Mouse (Mus musculus) limb, embryonic 11.5 days (tissue): ENCODE measurements around the gene Myh7b. TPM values are rescaled to one million over a fixed set of nuclear protein-coding genes. Genes with fewer than 3 reads are reported as not detected.

ENCODE experiments used
- ATAC-seq: fragments of 200-750 bp; cut with Nextera tagmentation; 2 replicates; pipeline ENCODE4 v1.8.0; 2017; ENCODE audit warnings: low read depth; ENCODE audit not compliant: insufficient number of reproducible peaks, low FRiP score, low TSS enrichment
- DNase-seq: peaks from one replicate; pipeline ENCODE4 v3.0.0-alpha.2; 2015; ENCODE audit warnings: low spot score
- H3K27ac ChIP-seq: fragments of 300-500 bp; sonication (generic); replicated peaks from 2 replicates; pipeline ENCODE4 v1.5.1; 2014; ENCODE audit warnings: low read depth, mild to moderate bottlenecking, low read length
- H3K27me3 ChIP-seq: fragments of 300-500 bp; sonication (generic); 2 replicates; pipeline ENCODE4 v1.6.1; 2014; ENCODE audit warnings: mild to moderate bottlenecking, low read length, mixed read lengths; ENCODE audit not compliant: control insufficient read depth, insufficient read depth
- H3K36me3 ChIP-seq: fragments of 300-500 bp; sonication (generic); 2 replicates; pipeline ENCODE4 v1.6.1; 2014; ENCODE audit warnings: mild to moderate bottlenecking, low read length, moderate library complexity, mixed read lengths; ENCODE audit not compliant: control insufficient read depth, insufficient read depth
- H3K4me1 ChIP-seq: fragments of 300-500 bp; sonication (generic); 2 replicates; pipeline ENCODE4 v1.6.1; 2014; ENCODE audit warnings: low read length, mixed read lengths; ENCODE audit not compliant: control insufficient read depth, insufficient read depth
- H3K4me2 ChIP-seq: fragments of 300-500 bp; sonication (generic); 2 replicates; pipeline ENCODE4 v1.6.1; 2014; ENCODE audit warnings: low read depth, mild to moderate bottlenecking, moderate library complexity; ENCODE audit not compliant: severe bottlenecking
- H3K4me3 ChIP-seq: fragments of 300-500 bp; sonication (generic); 2 replicates; pipeline ENCODE4 v1.5.1; 2014; ENCODE audit warnings: low read depth, low read length
- H3K9ac ChIP-seq: fragments of 300-500 bp; sonication (generic); 2 replicates; pipeline ENCODE4 v1.6.1; 2014; ENCODE audit warnings: mild to moderate bottlenecking, low read length
- H3K9me3 ChIP-seq: fragments of 300-500 bp; sonication (generic); 2 replicates; pipeline ENCODE4 v1.6.1; 2016; ENCODE audit warnings: low read length; ENCODE audit not compliant: control insufficient read depth
- WGBS: fragments of 180-500 bp; shearing (Covaris S2); extraction: QIAGEN DNeasy Blood & Tissue Kit; methylation state at CpG from one replicate; pipeline ENCODE4 v1.1.7; 2014; 5-methylcytosine and 5-hydroxymethylcytosine counted together
- polyA plus RNA-seq: library from polyadenylated mRNA; unstranded; fragments of >200 nt; fragmentation: Nextera tagmentation; extraction: Ambion mirVana; gene quantifications from 2 replicates; pipeline ENCODE4 v1.2.1, GENCODE M21; 2014

Myh7b gene
- polyA plus RNA-seq, 1 experiment from 2014 or later, result 0.67 TPM

- Histone ChIP-seq H3K27ac (no peak overlapping the region), H3K36me3 (peaks cover 5% of the 10 kb centered on the region), H3K27me3 (no peaks in the 10 kb centered on the region), H3K9me3 (no peaks in the 10 kb centered on the region), H3K4me1 (no peaks in the 10 kb centered on the region), H3K4me2 (no peak overlapping the region), H3K4me3 (no peak overlapping the region), H3K9ac (no peak overlapping the region)
- DNase-seq, result peak; percentile 50
- ATAC-seq, result no peak
- 88% methylated on average over 4 of the region's 4 CpGs for WGBS
Observed at GRCm38 (mm10) chr2:155668461-155668860, 57.4 kb downstream of the Myh7b start.

GRCm38 (mm10) chr2:155671236-155671635 lies 60.2 kb downstream of the Myh7b start:
- Histone ChIP-seq H3K27me3 (no peaks in the 10 kb centered on the region), H3K9me3 (no peaks in the 10 kb centered on the region), H3K27ac (no peak overlapping the region), H3K9ac (no peak overlapping the region), H3K36me3 (no peaks in the 10 kb centered on the region; the same call in 1 of the 2 replicates), H3K4me1 (no peaks in the 10 kb centered on the region), H3K4me2 (no peak overlapping the region), H3K4me3 (no peak overlapping the region)
- no peak for ATAC-seq
- WGBS, result 88% methylated on average over 4 of the region's 4 CpGs
- DNase-seq, result no peak

GRCm38 (mm10) chr2:155673546-155673945 lies 62.5 kb downstream of the Myh7b start:
- H3K9me3 ChIP-seq, result no peaks in the 10 kb centered on the region
- DNase-seq, result peak; percentile 74
- no peaks in the 10 kb centered on the region for H3K27me3 ChIP-seq
- H3K27ac ChIP-seq, result no peak overlapping the region
- no peak overlapping the region for H3K4me2 ChIP-seq
- no peak for ATAC-seq
- no peaks in the 10 kb centered on the region; the same call in 1 of the 2 replicates for H3K36me3 ChIP-seq
- 27% methylated on average over 2 of the region's 2 CpGs for WGBS
- H3K4me1 ChIP-seq, result no peaks in the 10 kb centered on the region
- H3K9ac ChIP-seq, result no peak overlapping the region
- H3K4me3 ChIP-seq, result no peak overlapping the region

GRCm38 (mm10) chr2:155675118-155675517 lies 64.1 kb downstream of the Myh7b start:
- Histone ChIP-seq H3K27me3 (no peaks in the 10 kb centered on the region), H3K9ac (no peak overlapping the region), H3K4me1 (no peaks in the 10 kb centered on the region), H3K4me3 (no peak overlapping the region), H3K4me2 (no peak overlapping the region), H3K9me3 (no peaks in the 10 kb centered on the region), H3K36me3 (no peaks in the 10 kb centered on the region; the same call in 1 of the 2 replicates), H3K27ac (no peak overlapping the region)
- no peak for DNase-seq
- no peak for ATAC-seq
- WGBS, result 74% methylated on average over 4 of the region's 4 CpGs

GRCm38 (mm10) chr2:155679586-155680110 lies 68.6 kb downstream of the Myh7b start:
- H3K4me3 ChIP-seq, result no peak overlapping the region
- H3K4me1 ChIP-seq, result no peaks in the 10 kb centered on the region
- DNase-seq (no peak), ATAC-seq (no peak)
- H3K9me3 ChIP-seq, result no peaks in the 10 kb centered on the region
- no peaks in the 10 kb centered on the region for H3K27me3 ChIP-seq
- no peak overlapping the region for H3K27ac ChIP-seq
- no peak overlapping the region for H3K4me2 ChIP-seq
- H3K36me3 ChIP-seq, result no peaks in the 10 kb centered on the region
- WGBS, result 91% methylated on average over 4 of the region's 4 CpGs
- no peak overlapping the region for H3K9ac ChIP-seq

GRCm38 (mm10) chr2:155680591-155680990 lies 69.6 kb downstream of the Myh7b start:
- DNase-seq (no peak), ATAC-seq (no peak)
- H3K36me3 ChIP-seq, result no peaks in the 10 kb centered on the region
- H3K4me1 ChIP-seq, result no peaks in the 10 kb centered on the region
- H3K27me3 ChIP-seq, result no peaks in the 10 kb centered on the region
- H3K9ac ChIP-seq, result no peak overlapping the region
- no peaks in the 10 kb centered on the region for H3K9me3 ChIP-seq
- H3K4me2 ChIP-seq, result no peak overlapping the region
- no peak overlapping the region for H3K4me3 ChIP-seq
- WGBS, result 75% methylated on average over 5 of the region's 5 CpGs
- no peak overlapping the region for H3K27ac ChIP-seq

DNA sequence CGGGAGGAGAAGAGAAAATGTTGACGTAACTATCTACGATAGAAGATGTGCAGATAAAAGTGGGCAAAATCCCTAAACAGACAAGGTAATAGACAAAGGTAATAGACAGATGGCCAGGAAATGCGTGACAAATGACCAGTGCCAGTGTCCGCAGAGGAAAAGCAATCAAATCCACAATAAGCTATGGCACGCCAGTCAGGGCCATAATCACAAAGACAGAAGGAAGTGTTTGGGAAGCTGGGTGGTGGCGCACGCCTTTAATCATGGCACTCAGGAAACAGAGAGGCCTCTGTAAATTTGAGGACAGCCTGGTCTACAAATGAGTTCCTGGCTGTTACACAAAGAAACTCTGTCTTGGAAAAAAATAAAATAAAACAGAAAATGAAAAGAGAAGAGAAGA lies 70.2 kb downstream of the Myh7b start:
- Histone ChIP-seq H3K27ac (no peak overlapping the region), H3K4me1 (no peaks in the 10 kb centered on the region), H3K9ac (no peak overlapping the region), H3K27me3 (no peaks in the 10 kb centered on the region), H3K9me3 (no peaks in the 10 kb centered on the region), H3K4me2 (no peak overlapping the region), H3K36me3 (no peaks in the 10 kb centered on the region), H3K4me3 (no peak overlapping the region)
- DNase-seq (no peak), ATAC-seq (no peak)
- WGBS, result 74% methylated on average over 8 of the region's 8 CpGs

DNA sequence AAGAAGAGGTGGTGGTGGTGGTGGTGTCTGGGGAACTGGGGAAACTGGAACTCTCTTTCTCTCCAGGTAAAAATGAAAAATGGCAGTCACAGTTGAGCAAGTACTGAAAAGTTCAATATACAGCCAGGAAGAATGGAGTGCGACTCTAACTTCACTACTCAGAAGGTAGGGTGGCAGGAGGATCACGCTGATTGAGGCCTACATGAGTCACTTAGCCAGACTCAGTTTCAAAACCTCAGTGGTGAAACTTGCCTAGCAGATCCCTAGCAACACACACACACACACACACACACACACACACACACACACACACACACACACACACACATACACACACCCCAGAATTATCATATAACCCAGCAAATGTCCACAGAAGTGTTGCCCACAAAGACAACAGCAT lies 70.9 kb downstream of the Myh7b start:
- no peaks in the 10 kb centered on the region for H3K36me3 ChIP-seq
- no peak for ATAC-seq
- no peak overlapping the region for H3K4me2 ChIP-seq
- WGBS, result 80% methylated on average over 2 of the region's 2 CpGs
- H3K9ac ChIP-seq, result no peak overlapping the region
- no peak overlapping the region for H3K4me3 ChIP-seq
- no peak for DNase-seq
- no peaks in the 10 kb centered on the region for H3K9me3 ChIP-seq
- H3K4me1 ChIP-seq, result no peaks in the 10 kb centered on the region
- H3K27ac ChIP-seq, result no peak overlapping the region
- no peaks in the 10 kb centered on the region for H3K27me3 ChIP-seq

GRCm38 (mm10) chr2:155683137-155683536 lies 72.1 kb downstream of the Myh7b start:
- no peak overlapping the region for H3K27ac ChIP-seq
- H3K36me3 ChIP-seq, result no peaks in the 10 kb centered on the region
- no peak overlapping the region for H3K4me2 ChIP-seq
- no peaks in the 10 kb centered on the region for H3K4me1 ChIP-seq
- 59% methylated on average over 3 of the region's 3 CpGs for WGBS
- no peaks in the 10 kb centered on the region for H3K9me3 ChIP-seq
- no peak overlapping the region for H3K9ac ChIP-seq
- DNase-seq (no peak), ATAC-seq (no peak)
- no peak overlapping the region for H3K4me3 ChIP-seq
- H3K27me3 ChIP-seq, result no peaks in the 10 kb centered on the region
